Mouse (Mus musculus) colon, adult 2 months (tissue): Measurements from ENCODE around the gene Id1. TPM values are rescaled to one million over a fixed set of nuclear protein-coding genes. Genes with fewer than 3 reads are reported as not detected.

Experiments
- polyA plus RNA-seq: library from polyadenylated mRNA; depleted of rRNA; stranded (reverse); fragments of >200 nt; gene quantifications from 2 replicates; pipeline ENCODE4 v1.2.3, GENCODE M21; 2012; rRNA removed

Id1 gene
- 963 and 1,196 TPM in 2 replicates for polyA plus RNA-seq

DNA sequence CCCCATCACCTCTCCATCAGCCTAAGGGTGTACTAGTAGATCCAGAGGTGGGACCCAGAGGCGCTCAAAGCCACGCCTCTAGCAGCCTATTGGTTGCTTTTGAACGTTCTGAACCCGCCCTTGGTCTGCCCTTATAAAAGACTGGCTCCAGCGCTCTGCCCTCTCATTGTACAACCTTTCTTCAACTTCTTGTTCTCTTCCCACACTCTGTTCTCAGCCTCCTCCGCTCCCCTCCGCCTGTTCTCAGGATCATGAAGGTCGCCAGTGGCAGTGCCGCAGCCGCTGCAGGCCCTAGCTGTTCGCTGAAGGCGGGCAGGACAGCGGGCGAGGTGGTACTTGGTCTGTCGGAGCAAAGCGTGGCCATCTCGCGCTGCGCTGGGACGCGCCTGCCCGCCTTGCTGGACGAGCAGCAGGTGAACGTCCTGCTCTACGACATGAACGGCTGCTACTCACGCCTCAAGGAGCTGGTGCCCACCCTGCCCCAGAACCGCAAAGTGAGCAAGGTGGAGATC lies at the start of gene Id1:
Gene Id1, plus strand, starts transcription at position 162 of the 512 bp plus-strand sequence.

DNA sequence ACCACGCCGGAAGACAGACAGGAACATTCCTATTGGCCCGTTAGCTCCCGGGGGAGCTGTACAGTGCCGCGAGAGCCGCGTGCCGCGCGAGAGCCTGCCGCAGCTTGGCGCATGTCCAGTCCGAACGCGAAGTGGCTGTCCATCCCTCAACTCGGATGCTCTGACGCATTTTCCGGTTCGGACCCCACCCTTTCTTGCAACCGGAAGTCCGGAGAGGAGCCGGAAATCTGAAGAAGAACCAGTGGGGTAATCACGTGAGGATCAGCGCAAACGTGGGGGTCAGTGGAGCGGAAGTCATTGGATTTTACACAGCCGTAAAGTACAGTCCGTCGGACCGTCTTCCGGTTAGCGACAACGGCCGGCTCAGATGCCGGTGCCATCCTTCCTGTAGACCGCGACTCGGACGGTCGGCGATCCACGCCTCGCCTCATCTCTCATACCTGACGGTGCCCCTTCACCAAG lies 49.2 kb upstream of the Id1 start, which contains the start of gene Mcts2:
Gene Mcts2, plus strand, starts transcription at position 230 of the 462 bp plus-strand sequence.

GRCm38 (mm10) chr2:152753944-152754711 lies 18.1 kb downstream of the Id1 start, which contains the start of gene Cox4i2:
Cox4i2 (plus strand) TSS chr2:152754173.

Other genes with a start within 250 kb of the Id1 start
- not detected in 2 replicates for gene Defb22, start 246.1 kb upstream of the Id1 start, polyA plus RNA-seq
- gene Defb26, start 224.6 kb upstream of the Id1 start, polyA plus RNA-seq: not detected in 2 replicates
- gene Defb28, start 218.0 kb upstream of the Id1 start, polyA plus RNA-seq: not detected in 2 replicates
- not detected in 2 replicates for gene Defb29, start 196.2 kb upstream of the Id1 start, polyA plus RNA-seq
- gene Gm17416, start 166.9 kb upstream of the Id1 start, polyA plus RNA-seq: not detected in 2 replicates
- gene Defb21, start 163.5 kb upstream of the Id1 start, polyA plus RNA-seq: not detected in 2 replicates
- not detected in 2 replicates for gene Defb19, start 155.9 kb upstream of the Id1 start, polyA plus RNA-seq
- gene Defb45, start 136.9 kb upstream of the Id1 start, polyA plus RNA-seq: 0.51 TPM in 1 of 2 replicates, not detected in the other
- 0.35 TPM in 1 of 2 replicates, not detected in the other for gene Defb36, start 131.9 kb upstream of the Id1 start, polyA plus RNA-seq
- gene Defb25, start 113.2 kb upstream of the Id1 start, polyA plus RNA-seq: not detected in 2 replicates
- 11.0 and 13.3 TPM in 2 replicates for gene Rem1, start 109.3 kb upstream of the Id1 start, polyA plus RNA-seq
- gene H13, start 66.8 kb upstream of the Id1 start, polyA plus RNA-seq: 166 and 184 TPM in 2 replicates
- gene Mcts2, start 49.2 kb upstream of the Id1 start, polyA plus RNA-seq: 2.8 and 3.4 TPM in 2 replicates
- gene Cox4i2, start 17.9 kb downstream of the Id1 start, polyA plus RNA-seq: 3.6 and 3.7 TPM in 2 replicates
- gene Bcl2l1, start 95.5 kb downstream of the Id1 start, polyA plus RNA-seq: 38.1 and 43.2 TPM in 2 replicates
- gene Tpx2, start 111.7 kb downstream of the Id1 start, polyA plus RNA-seq: 1.2 and 1.6 TPM in 2 replicates
- 0.05 TPM in 1 of 2 replicates, not detected in the other for gene Mylk2, start 175.1 kb downstream of the Id1 start, polyA plus RNA-seq
- gene Foxs1, start 197.0 kb downstream of the Id1 start, polyA plus RNA-seq: 2.8 and 4.6 TPM in 2 replicates
- gene Dusp15, start 215.4 kb downstream of the Id1 start, polyA plus RNA-seq: 0.16 and 0.28 TPM in 2 replicates
- gene Ttll9, start 226.2 kb downstream of the Id1 start, polyA plus RNA-seq: not detected in 2 replicates